Mouse (Mus musculus): ENCODE measurements around the gene Actg2.

Gene Actg2

DNA sequence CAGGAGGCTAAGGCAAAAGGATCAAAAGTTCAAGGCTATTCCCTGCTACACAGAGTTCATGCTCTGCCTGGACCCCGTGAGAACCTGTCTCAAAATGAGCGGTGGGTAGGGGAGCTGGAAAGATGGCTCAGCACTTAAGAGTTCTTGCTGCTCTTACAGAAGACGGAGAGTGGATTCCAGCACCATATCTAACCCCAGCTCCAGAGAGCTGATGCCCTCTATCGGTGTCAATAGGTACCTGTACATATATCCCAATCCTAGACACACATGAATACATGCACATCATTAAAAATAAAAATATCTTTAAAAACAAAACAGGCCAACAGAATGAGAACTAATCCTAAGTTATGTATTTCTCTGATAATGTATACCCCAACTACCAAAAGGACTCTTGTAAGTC, 57.8 kb downstream of the Actg2 start:
- no peak for DNase-seq

DNA sequence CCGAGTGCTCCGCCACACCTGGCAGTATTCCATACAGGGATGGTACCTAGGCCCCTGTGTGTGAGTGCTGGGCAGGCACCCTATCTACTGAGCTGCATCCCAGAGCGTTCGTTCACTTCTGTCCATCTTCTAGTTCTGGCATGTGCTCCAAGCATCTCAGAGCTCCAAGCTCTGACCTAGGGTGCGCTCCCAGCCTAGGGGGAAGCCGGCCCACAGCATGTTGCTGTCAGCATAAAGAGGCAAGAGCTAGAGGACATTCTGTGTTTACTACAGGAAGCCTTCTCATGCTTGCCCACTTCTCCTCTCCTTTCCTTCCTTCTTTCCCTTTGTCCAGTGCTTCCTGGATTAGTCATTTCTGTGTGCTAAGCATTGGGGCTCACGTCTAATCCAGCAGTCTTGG, 60.6 kb downstream of the Actg2 start:
- no peak for DNase-seq

DNA sequence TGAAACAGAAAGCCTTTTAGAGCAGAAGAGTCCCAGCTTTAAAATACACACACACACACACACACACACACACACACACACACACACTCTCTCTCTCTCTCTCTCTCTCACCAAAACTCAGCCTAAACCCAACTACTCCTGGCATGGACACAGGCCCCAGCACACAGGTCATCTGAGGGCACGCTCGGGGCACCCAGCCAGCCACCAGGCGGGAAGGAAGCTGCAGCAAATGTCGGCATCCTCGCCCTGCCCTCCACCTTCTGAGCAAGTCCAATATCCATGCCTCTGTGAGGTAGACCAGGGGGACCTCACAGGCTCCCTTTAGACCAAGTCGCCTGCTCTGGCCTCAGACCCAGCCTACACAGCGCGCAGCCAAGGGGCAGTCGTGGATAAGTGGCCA, 62.8 kb downstream of the Actg2 start:
- no peak for DNase-seq

DNA sequence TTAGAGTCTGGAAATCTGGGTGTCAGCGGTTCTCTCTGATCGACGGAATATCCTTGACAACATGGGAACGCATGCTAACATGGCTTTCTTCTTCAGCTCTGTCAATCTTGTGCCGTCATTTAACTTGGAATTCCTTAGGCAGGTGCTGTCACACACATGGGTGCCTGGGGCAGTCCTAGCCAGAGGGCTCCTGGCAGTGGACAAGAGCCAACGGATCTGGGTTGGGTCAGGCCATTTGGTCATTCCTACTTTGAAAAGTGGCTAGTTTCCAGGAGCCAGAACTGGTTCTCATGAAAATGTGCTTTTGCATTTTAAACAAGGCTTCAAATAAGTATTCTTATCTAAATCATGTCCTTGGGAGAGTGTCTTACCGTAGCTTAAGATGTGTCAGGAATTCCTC, 64.3 kb downstream of the Actg2 start:
- no peak for DNase-seq

DNA sequence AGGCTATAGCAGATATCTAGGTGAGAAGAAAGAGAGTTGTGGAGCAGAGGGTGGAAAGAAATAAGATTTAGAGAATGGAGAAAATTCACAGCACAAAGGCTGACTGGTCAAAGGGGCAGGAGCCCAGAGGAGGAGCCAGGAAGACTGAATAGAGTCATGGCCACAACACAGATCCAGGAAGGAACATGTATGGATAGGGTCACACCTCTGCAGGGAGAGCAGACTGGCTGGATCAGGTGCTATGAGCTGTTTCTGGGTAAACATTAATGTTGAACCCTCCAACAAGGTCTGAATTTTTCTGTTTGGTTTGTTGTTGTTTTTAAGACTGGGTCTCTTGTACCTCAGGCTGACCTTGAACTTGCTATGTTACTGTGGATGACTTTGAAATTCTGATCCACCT, 72.1 kb downstream of the Actg2 start:
- no peak for DNase-seq
